Mouse (Mus musculus) MEL (cell line): ENCODE measurements around the gene Med4. TPM values are rescaled to one million over a fixed set of nuclear protein-coding genes. Genes with fewer than 3 reads are reported as not detected.
"Not testable (repeated sequence)": the region's sequence is repeated elsewhere in the genome, so short reads cannot be mapped to it uniquely, and the experiment has no call there.

Experiments used
- DNase-seq: peaks from one replicate; pipeline ENCODE4 v3.0.0; 2011; ENCODE audit warnings: low read depth, low spot score
- H3K27ac ChIP-seq: 2 replicates; pipeline ENCODE4 v1.5.1; 2012; ENCODE audit warnings: low read depth, mild to moderate bottlenecking, control low read depth, low read length, moderate library complexity; ENCODE audit not compliant: control insufficient read depth
- H3K27me3 ChIP-seq, 2 experiments: fragments of 150-350 bp in 1 of 2; sonication (generic) in 1 of 2; 2 replicates each; pipeline ENCODE4 v1.6.1; 2012; ENCODE audit warnings: low read length in 2 of 2, mild to moderate bottlenecking in 2 of 2, improper control_type of control experiment in 1 of 2, moderate library complexity in 1 of 2; ENCODE audit not compliant: insufficient read depth in 2 of 2, control insufficient read depth in 1 of 2
- H3K36me3 ChIP-seq, 2 experiments: 2 replicates each; pipeline ENCODE4 v1.6.1; 2012 to 2014; ENCODE audit warnings: low read length in 2 of 2, improper control_type of control experiment in 1 of 2, inconsistent platforms in 1 of 2, mild to moderate bottlenecking in 1 of 2; ENCODE audit not compliant: insufficient read depth in 2 of 2, control insufficient read depth in 1 of 2
- H3K4me1 ChIP-seq, 2 experiments: fragments of 150-350 bp in 1 of 2; sonication (generic) in 1 of 2; 2 replicates each; pipeline ENCODE4 v1.6.1; 2012; ENCODE audit warnings: low read length in 2 of 2, improper control_type of control experiment in 1 of 2, mild to moderate bottlenecking in 1 of 2; ENCODE audit not compliant: insufficient read depth in 2 of 2, control insufficient read depth in 1 of 2
- H3K4me3 ChIP-seq, 2 experiments: fragments of 150-350 bp in 1 of 2; sonication (generic) in 1 of 2; 2 replicates each; pipeline ENCODE4 v1.5.1; 2012; ENCODE audit warnings: low read depth in 2 of 2, low read length in 2 of 2, mild to moderate bottlenecking in 2 of 2, moderate library complexity in 2 of 2, control low read depth in 1 of 2, improper control_type of control experiment in 1 of 2; ENCODE audit not compliant: control insufficient read depth in 1 of 2, insufficient read depth in 1 of 2
- H3K79me2 ChIP-seq: 2 replicates; pipeline ENCODE4 v1.6.1; 2012; ENCODE audit warnings: mild to moderate bottlenecking, low read length, moderate library complexity; ENCODE audit not compliant: control insufficient read depth, poor library complexity, insufficient read depth
- H3K9ac ChIP-seq: 2 replicates; pipeline ENCODE4 v1.6.1; 2012; ENCODE audit warnings: low read depth, mild to moderate bottlenecking, control low read depth, low read length, moderate library complexity; ENCODE audit not compliant: control insufficient read depth, poor library complexity, severe bottlenecking
- H3K9me3 ChIP-seq: fragments of 150-350 bp; sonication (generic); replicated peaks from 2 replicates; pipeline ENCODE4 v1.6.1; 2012; ENCODE audit warnings: mild to moderate bottlenecking, low read length, improper control_type of control experiment, moderate library complexity; ENCODE audit not compliant: insufficient read depth
- BHLHE40 ChIP-seq: IDR thresholded peaks from 2 replicates; pipeline ENCODE4 v1.6.1; 2012; ENCODE audit warnings: low read depth, mild to moderate bottlenecking, inconsistent platforms, low read length, improper control_type of control experiment, borderline replicate concordance
- CHD2 ChIP-seq: IDR thresholded peaks from 2 replicates; pipeline ENCODE4 v1.6.1; 2011; ENCODE audit warnings: low read length, improper control_type of control experiment
- EP300 ChIP-seq, 2 experiments: IDR thresholded peaks; 2 replicates each; pipeline ENCODE4 v1.6.1; 2011; ENCODE audit warnings: improper control_type of control experiment in 2 of 2, low read length in 2 of 2, low read depth in 1 of 2, mild to moderate bottlenecking in 1 of 2
- ETS1 ChIP-seq: IDR thresholded peaks from 2 replicates; pipeline ENCODE4 v1.6.1; 2012; ENCODE audit warnings: low read depth, mild to moderate bottlenecking, inconsistent platforms, low read length, improper control_type of control experiment, moderate library complexity
- GATA1 ChIP-seq: IDR thresholded peaks from 2 replicates; pipeline ENCODE4 v1.6.1; 2011; ENCODE audit warnings: low read depth, low read length, improper control_type of control experiment
- MAZ ChIP-seq: IDR thresholded peaks from 2 replicates; pipeline ENCODE4 v1.6.1; 2012; ENCODE audit warnings: low read depth, mild to moderate bottlenecking, inconsistent platforms, low read length, improper control_type of control experiment
- NRF1 ChIP-seq: IDR thresholded peaks from 2 replicates; pipeline ENCODE4 v1.6.1; 2014; ENCODE audit warnings: low read depth, mild to moderate bottlenecking, inconsistent platforms, low read length, improper control_type of control experiment, moderate library complexity; ENCODE audit not compliant: poor library complexity, insufficient read depth, severe bottlenecking
- RAD21 ChIP-seq: IDR thresholded peaks from 2 replicates; pipeline ENCODE4 v1.6.1; 2011; ENCODE audit warnings: mild to moderate bottlenecking, low read depth, low read length, improper control_type of control experiment
- SIN3A ChIP-seq: IDR thresholded peaks from 2 replicates; pipeline ENCODE4 v1.6.1; 2012; ENCODE audit warnings: low read length, improper control_type of control experiment, inconsistent platforms
- TAL1 ChIP-seq: IDR thresholded peaks from 2 replicates; pipeline ENCODE4 v1.6.1; 2012; ENCODE audit warnings: mild to moderate bottlenecking, inconsistent platforms, low read length, moderate library complexity, mixed read lengths
- TBP ChIP-seq: IDR thresholded peaks from 2 replicates; pipeline ENCODE4 v1.8.0; 2011; ENCODE audit warnings: low read depth, low read length, improper control_type of control experiment
- UBTF ChIP-seq: IDR thresholded peaks from 2 replicates; pipeline ENCODE4 v1.6.1; 2012; ENCODE audit warnings: low read depth, mild to moderate bottlenecking, inconsistent platforms, low read length, improper control_type of control experiment, moderate library complexity, borderline replicate concordance; ENCODE audit not compliant: insufficient read depth
- USF2 ChIP-seq, 2 experiments: IDR thresholded peaks; 2 replicates each; pipeline ENCODE4 v1.6.1; 2011 to 2012; ENCODE audit warnings: improper control_type of control experiment in 2 of 2, low read length in 2 of 2, borderline replicate concordance in 1 of 2, inconsistent platforms in 1 of 2, low read depth in 1 of 2, mild to moderate bottlenecking in 1 of 2; ENCODE audit not compliant: insufficient read depth in 1 of 2
- ZC3H11A ChIP-seq: IDR thresholded peaks from 2 replicates; pipeline ENCODE4 v1.6.1; 2012; ENCODE audit warnings: low read depth, mild to moderate bottlenecking, inconsistent platforms, low read length, improper control_type of control experiment
- ZKSCAN1 ChIP-seq: IDR thresholded peaks from 2 replicates; pipeline ENCODE4 v1.6.1; 2012; ENCODE audit warnings: low read depth, mild to moderate bottlenecking, inconsistent platforms, low read length, improper control_type of control experiment, moderate library complexity
- ZNF384 ChIP-seq: IDR thresholded peaks from 2 replicates; pipeline ENCODE4 v1.6.1; 2012; ENCODE audit warnings: low read depth, mild to moderate bottlenecking, inconsistent platforms, low read length, improper control_type of control experiment
- polyA plus RNA-seq, 2 experiments: library from polyadenylated mRNA; stranded (reverse) in 1 of 2; unstranded in 1 of 2; fragments of >175 nt in 1 of 2; fragments of >200 nt in 1 of 2; gene quantifications; 2 replicates each; pipeline versions ENCODE4 v1.2.1 to v1.2.4; 2012; ENCODE audit warnings: low replicate concordance in 2 of 2, low read depth in 1 of 2; ENCODE audit not compliant: insufficient read length in 2 of 2, insufficient read depth in 1 of 2, missing spikeins in 1 of 2
- total RNA-seq: library from RNA; depleted of rRNA; stranded (reverse); fragments of 300-350 nt; gene quantifications from 2 replicates; pipeline ENCODE4 v1.2.3, GENCODE M21; 2012

The Med4 gene
- total and polyA plus RNA-seq, 3 experiments, result 62.2 to 69.2 TPM; not detected in 1

- TF ChIP-seq ETS1 (peak; percentile 20; the same call in 1 of the 2 replicates), TAL1 (no peak), TBP (peak; percentile 63; the same call in 1 of the 2 replicates), USF2 (IDR thresholded peaks at IDR 0.05; ENCODE audit: borderline replicate concordance in 1 of 2, insufficient read depth in 1 of 2, low read depth in 1 of 2, low read length in 2 of 2) (no peak), CHD2 (no peak; the same call in 1 of the 2 replicates), NRF1 (peak; percentile 25; the same call in 1 of the 2 replicates), GATA1 (0 out of 2 replicates have a peak, but pooled peaks have one; percentile 8), MAZ (0 out of 2 replicates have a peak, but pooled peaks have one; percentile 21), RAD21 (peak; percentile 51), BHLHE40 (no peak), UBTF (no peak), EP300 (IDR thresholded peaks at IDR 0.05; ENCODE audit: low read depth in 1 of 2, low read length in 2 of 2) (no peak; a peak in 1 of 4 replicates), ZC3H11A (peak; percentile 47; the same call in 1 of the 2 replicates), ZNF384 (peak; percentile 48; the same call in 1 of the 2 replicates), ZKSCAN1 (no peak)
Measured at GRCm38 (mm10) chr14:73524766-73525448, 15.1 kb downstream of the Med4 start, which contains the start of gene Sucla2 (continued).

GRCm38 (mm10) chr14:73528661-73529060 lies 18.8 kb downstream of the Med4 start:
- peak; percentile 59 for DNase-seq
- H3K4me1 ChIP-seq, result peaks cover 0 to 23% of the 10 kb centered on the region in 2 experiments
- H3K27me3 ChIP-seq, H3K4me3 ChIP-seq, H3K9me3 ChIP-seq, H3K79me2 ChIP-seq, H3K9ac ChIP-seq: not testable (repeated sequence)
- 0 out of 2 replicates have a peak, but pooled peaks have one; percentile 16 for TF ChIP-seq SIN3A
- H3K27ac ChIP-seq, result peak overlapping the region; percentile 79
- H3K36me3 ChIP-seq, result peaks cover 0 to 20% of the 10 kb centered on the region in 2 experiments; a peak in 2 of 4 replicates
